Mouse (Mus musculus) left cerebral cortex, postnatal 4 days (tissue): ENCODE results near the gene F12. TPM values are rescaled to one million over a fixed set of nuclear protein-coding genes. Genes with fewer than 3 reads are reported as not detected.
A peak's percentile ranks its signal among the peaks of the same experiment; 100 is the strongest.

Experiments
- DNase-seq: peaks from one replicate; pipeline ENCODE4 v3.0.0-alpha.2; 2022
- intact Hi-C: fragments of 180-260 bp; cut with DNase I; formaldehyde crosslinking; loops from one replicate; pipeline ENCODE4 v1.15.1; 2025
- microRNA-seq: library from miRNA; unstranded; fragments of <30 nt; microRNA quantifications from one replicate; pipeline ENCODE4 v1.2.0, GENCODE M21; 2022
- total RNA-seq, 2 experiments: library from RNA; stranded (reverse); gene quantifications; 2 replicates each; pipeline ENCODE4 v1.2.3; 2021

Gene F12
- total RNA-seq, 2 experiments from 2014 or later, result 0.30 to 0.38 TPM

DNA sequence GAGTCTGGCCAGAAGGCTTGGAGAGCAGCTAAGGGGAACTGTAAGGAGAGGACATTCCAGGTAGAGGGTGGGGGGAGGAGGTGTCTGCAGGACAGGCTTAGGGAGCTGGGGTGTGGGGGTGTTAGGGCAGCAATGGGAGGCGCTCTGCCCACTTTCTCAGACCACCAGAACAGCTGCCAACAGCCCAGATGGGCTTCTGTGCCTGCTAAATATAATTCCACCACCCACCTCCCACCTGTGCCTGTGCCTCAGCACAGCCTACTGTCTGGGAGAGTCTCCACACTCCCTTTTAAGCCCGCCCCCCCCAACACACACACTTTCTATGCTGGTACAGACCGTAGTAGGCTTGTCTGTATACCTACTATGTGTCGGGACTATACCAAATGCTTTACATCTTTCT lies 44.8 kb downstream of the F12 start:
- intact Hi-C loops, result no loop called here
- no peak for DNase-seq

DNA sequence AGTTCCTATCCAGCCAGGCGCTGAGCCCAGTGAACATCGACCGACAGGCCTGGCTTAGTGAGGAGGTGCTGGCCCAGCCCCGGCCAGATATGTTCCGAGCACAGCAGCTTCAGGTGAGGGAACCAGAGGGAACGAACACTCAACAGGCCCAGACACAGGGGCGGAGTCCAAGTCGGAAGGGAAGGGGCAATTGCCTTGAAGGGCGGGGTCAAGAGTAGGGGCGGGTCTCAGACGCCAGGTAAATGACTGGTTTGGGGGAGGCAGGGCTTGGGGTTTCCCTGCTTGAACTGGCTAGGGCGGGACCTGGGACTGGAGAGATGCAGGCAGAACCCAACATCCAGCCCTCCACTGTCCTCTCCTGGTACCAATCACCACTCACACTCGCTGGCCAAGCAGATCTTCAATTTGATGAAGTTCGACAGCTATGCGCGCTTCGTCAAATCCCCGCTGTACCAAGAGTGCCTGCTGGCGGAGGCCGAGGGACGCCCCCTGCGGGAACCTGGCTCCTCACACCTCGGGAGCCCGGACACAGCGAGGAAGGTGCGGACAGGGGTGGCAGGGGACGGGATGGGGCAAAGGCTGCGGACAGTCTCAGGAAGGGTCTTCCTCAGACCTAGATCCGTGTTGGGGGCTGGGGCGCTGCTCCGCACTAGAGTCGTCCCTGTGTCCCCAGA lies 47.5 kb downstream of the F12 start:
- DNase-seq, result no peak
- intact Hi-C loops, result no loop called here

DNA sequence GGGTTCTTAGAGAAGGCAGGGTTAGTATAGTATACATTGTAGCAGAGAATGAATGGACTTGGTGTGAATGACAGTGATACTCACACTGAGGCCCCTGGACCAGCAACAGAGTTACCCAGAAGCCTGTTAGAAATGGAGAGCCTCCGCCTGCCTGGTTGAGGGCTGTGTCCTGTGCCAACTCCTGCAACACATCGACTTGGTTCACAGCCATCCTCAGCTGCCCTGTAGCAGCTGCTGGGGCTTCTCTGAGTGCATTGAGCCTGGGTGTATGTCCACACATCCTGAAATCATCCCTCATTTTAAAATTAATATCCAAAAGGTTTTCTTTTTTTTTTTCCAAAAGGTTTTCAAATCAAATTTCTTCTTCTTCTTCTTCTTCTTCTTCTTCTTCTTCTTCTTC lies 50.7 kb downstream of the F12 start:
- intact Hi-C loops, result no loop called here
- DNase-seq, result peak; percentile 53

DNA sequence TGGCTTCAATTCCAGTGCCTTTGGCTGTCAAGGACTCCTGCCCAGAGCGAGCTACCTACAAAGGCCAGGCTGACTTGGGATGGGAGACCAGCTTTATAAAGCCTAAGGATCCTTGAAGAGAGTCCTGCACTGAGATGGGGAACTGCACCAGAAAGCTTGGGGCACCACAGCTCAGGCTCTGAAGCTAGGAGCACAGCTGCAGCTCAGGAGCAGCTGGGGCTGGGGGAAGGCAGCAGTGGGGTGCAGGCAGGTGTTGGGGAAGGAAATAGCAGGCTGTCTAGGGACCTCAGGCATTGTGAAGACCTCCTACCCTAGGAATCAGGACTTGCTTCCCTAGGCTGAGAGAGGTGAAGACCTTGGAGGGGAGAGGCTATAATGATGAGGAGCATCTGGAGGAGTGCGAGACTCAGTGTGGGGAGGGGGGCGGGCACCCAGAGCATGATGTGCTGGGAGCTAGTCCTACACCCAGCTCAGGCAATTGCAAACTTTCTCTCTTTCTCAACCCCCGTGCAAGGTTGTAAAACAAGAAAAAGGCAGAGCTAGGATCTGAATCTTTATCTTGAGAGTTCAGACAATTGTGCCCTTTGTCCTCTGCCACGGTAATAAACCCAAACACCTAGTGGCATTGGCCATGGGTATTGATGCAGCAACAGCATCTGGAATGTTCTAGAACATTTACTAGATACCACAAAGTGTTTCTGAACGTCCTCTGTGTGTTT lies 52.2 kb downstream of the F12 start:
- intact Hi-C loops, result no loop called here
- DNase-seq, result no peak

DNA sequence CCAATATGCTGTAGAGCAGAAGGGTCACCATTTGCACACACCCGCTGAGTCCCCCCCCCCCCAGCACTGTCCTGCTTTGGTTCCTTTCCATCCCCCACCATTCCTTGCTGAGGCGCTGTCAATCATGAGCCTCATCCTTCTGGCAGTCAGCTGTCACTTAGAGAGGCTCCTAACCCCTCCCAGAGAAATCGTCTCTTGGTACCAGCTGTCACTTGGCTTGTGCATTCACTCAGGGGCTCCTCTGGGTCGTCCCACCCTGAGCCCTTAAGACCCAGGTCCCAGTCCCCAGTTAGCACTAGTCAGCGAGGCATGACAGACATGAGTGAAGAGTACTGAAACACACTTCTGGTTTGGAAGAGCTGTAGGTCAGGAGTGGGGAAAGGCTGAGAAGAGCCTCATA lies 54.9 kb downstream of the F12 start:
- intact Hi-C loops, result no loop called here
- peak; percentile 34 for DNase-seq

DNA sequence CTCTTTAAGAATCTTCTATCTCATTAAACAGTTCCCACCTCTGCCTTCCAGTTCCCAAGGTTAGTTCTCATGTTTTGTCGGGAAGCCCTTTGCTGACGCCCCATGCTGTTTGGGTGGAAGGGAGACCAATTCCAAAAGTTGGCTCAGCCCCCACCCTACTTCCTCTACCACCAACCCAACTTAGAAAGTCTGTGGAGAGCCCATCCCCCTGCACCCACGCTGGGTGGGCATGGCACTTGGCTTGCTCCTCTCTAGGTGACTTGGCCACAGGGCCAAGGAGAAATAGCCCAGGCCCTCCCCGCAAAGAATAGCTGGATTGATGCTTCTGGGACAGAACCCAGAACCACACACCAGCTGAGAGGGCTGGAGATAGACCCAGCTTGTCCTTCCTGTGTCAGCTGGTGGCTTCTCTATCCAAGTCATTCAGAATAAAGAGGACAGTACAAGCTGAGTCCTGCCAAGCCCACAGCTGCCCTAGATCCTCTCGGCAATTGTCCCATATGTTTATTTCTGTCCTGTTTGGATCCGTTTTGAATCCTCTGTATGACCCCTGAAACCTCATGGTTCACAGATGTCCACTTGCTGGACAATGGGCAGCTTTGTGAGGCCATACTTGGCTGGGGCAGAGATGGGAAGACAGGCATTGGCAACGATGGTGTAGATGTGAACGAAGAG lies 55.4 kb downstream of the F12 start:
- intact Hi-C loops, result no loop called here
- peak; percentile 28 for DNase-seq

DNA sequence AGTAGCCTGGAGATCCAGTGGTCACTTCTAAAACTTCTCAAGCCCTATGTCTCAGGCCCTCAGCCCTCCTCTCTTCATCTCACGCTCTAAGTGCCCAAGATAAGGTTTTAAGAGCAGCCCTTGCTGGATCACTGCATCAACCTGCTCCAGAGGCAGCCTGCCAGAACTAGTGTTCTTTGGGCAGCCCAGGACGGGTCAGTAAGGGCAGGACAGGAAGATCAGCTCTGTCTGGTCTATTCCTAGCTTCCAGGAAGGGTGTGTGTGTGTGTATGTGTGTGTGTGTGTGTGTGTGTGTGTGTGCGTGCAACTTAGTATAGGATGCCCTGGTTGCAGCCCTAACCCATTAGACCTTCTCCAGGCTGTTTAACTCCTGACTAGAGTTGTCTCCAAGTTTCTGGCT lies 56.4 kb downstream of the F12 start:
- DNase-seq, result no peak
- intact Hi-C loops, result no loop called here

DNA sequence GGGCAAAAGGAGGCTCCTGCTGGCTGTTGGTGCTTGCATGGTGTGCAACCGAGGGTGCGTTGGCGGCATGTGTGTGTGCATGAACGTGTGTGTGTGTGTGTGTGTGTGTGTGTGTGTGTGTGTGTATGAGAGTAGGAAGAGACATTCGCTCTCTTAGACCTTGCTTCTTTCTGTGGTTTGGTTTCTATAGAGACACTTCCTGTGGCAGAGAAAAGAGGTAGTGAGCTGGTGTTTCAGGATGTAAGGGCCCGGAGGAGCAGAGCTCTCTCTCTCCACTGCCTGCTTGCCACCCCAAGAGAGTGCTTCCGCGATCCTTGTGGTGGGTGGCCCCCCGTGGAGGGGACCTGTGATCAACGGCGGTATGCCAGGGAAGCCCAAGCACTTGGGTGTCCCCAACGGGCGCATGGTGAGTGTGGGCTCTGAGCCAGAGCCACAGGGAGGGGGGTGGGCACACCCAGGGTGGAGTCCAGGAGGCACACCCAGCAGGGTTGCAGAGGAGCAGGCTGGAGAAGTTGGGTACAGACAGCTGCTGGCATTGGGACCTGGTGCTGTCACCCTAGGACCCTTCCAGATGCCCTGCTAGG lies 57.0 kb downstream of the F12 start, which contains the start of gene Rgs14:
Rgs14 (plus strand) TSS at position 202 of the 584 bp plus-strand sequence.
- no peak for DNase-seq
- intact Hi-C loops, result no loop called here

DNA sequence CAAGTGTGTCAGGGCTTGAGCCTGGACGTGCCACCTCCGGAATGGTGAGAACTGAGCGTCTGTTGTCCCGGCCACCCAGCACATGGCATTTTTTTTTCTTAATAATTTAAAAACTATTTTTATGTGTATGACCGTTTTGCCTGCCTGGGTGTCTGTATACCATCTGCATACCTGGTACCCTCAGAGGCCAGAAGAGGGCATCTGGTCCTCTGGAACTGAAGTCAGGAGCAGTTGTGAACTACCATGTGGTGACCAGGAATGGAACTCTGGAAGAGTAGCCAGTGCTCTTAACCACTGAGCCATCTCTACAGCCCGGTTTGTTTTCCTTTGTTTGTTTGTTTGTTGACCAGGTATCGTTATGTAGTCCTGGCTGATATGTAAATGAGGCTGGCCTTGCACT lies 58.2 kb downstream of the F12 start:
- intact Hi-C loops, result no loop called here
- DNase-seq, result no peak

Small RNA genes within 50 kb of the gene (microRNA-seq; reads per million reads assigned to microRNA genes)
- gene Mir6943, result 2.4 reads per million

Other genes with a start within 250 kb of the F12 start
- gene Nsd1, start 217.0 kb downstream of the F12 start, total RNA-seq, result 100 to 1,000 TPM; 155 to 163 TPM
- gene Prelid1, start 106.3 kb downstream of the F12 start, total RNA-seq, result 100 to 1,000 TPM; 182 to 192 TPM
- gene Rab24, start 104.8 kb downstream of the F12 start, total RNA-seq, result 10 to 100 TPM; 54.8 to 58.5 TPM
- 1 to 10 TPM; 3.6 to 5.6 TPM for gene Mxd3, start 97.0 kb downstream of the F12 start, total RNA-seq
- gene Lman2, start 64.0 kb downstream of the F12 start, total RNA-seq, result 10 to 100 TPM; 43.1 to 46.8 TPM
- gene Rgs14, start 57.1 kb downstream of the F12 start, total RNA-seq, result 1 to 10 TPM; 4.3 to 6.3 TPM
- gene Slc34a1, start 28.6 kb downstream of the F12 start, total RNA-seq, result under 1 TPM in 1 of 2 experiments, not detected in 1; 0.36 TPM
- gene Pfn3, start 11.6 kb downstream of the F12 start, total RNA-seq, result 1 to 10 TPM in 1 of 2 experiments, under 1 TPM in 1; 0.97 to 1.1 TPM
- 10 to 100 TPM; 73.8 to 78.8 TPM for gene Grk6, start 18.3 kb upstream of the F12 start, total RNA-seq
- 10 to 100 TPM; 86.0 to 87.5 TPM for gene Prr7, start 37.5 kb upstream of the F12 start, total RNA-seq
- 100 to 1,000 TPM; 623 to 643 TPM for gene Dbn1, start 61.3 kb upstream of the F12 start, total RNA-seq
- 10 to 100 TPM; 62.5 to 66.8 TPM for gene Pdlim7, start 86.9 kb upstream of the F12 start, total RNA-seq
- 1 to 10 TPM; 6.4 to 7.2 TPM for gene Dok3, start 102.5 kb upstream of the F12 start, total RNA-seq
- gene Ddx41, start 109.9 kb upstream of the F12 start, total RNA-seq, result 10 to 100 TPM; 51.6 to 56.5 TPM
- 10 to 100 TPM; 91.4 to 92.9 TPM for gene Fam193b, start 144.3 kb upstream of the F12 start, total RNA-seq
- 100 to 1,000 TPM; 109 to 111 TPM for gene Tmed9, start 146.9 kb upstream of the F12 start, total RNA-seq
- gene B4galt7, start 173.1 kb upstream of the F12 start, total RNA-seq, result 10 to 100 TPM; 32.3 to 32.4 TPM
- gene Caml, start 196.2 kb upstream of the F12 start, total RNA-seq, result 10 to 100 TPM; 60.3 to 62.0 TPM
- gene Ddx46, start 208.2 kb upstream of the F12 start, total RNA-seq, result 10 to 100 TPM; 49.7 to 50.2 TPM